Mouse (Mus musculus): ENCODE data around the gene Lmf2. TPM values are rescaled to one million over a fixed set of nuclear protein-coding genes. Genes with fewer than 3 reads are reported as not detected.

Lmf2 gene
- polyA plus RNA-seq (2015; fragmentation: Nextera tagmentation; extraction: Ambion mirVana): 30.6 and 33.7 TPM in 2 replicates

GRCm38 (mm10) chr15:89355241-89356187, at the start of gene Lmf2, which contains the start of gene Ncaph2:
TSS of gene Lmf2 (minus strand) at chr15:89355659.
TSS of gene Ncaph2 (plus strand) at chr15:89355719.
- H3K27ac ChIP-seq (replicated peaks): peak within 1 kb of the TSS; percentile 88
- H3K4me3 ChIP-seq (replicated peaks): peak within 1 kb of the TSS; percentile 65
- no peaks in the 10 kb centered on the region for H3K9me3 ChIP-seq (replicated peaks)
- no peaks in the 10 kb centered on the region for H3K27me3 ChIP-seq (replicated peaks)
- H3K4me2 ChIP-seq: peak within 1 kb of the TSS; percentile 86
- ATAC-seq (ENCODE audit: low FRiP score): peak; percentile 91
- peaks cover 38% of the 10 kb centered on the region for H3K4me1 ChIP-seq
- under 1% methylated on average over 63 of the region's 64 CpGs for WGBS
- peak within 1 kb of the TSS; percentile 76 for H3K9ac ChIP-seq (replicated peaks)
- peaks cover 32% of the 10 kb centered on the region for H3K36me3 ChIP-seq

GRCm38 (mm10) chr15:89404831-89405623, 49.6 kb upstream of the Lmf2 start:
- Histone ChIP-seq H3K27ac (replicated peaks) (no peak overlapping the region), H3K4me2 (no peak overlapping the region), H3K9ac (replicated peaks) (no peak overlapping the region), H3K9me3 (replicated peaks) (peaks cover 6% of the 10 kb centered on the region; the same call in 1 of the 2 replicates), H3K4me3 (replicated peaks) (no peak overlapping the region), H3K36me3 (no peaks in the 10 kb centered on the region; the same call in 1 of the 2 replicates), H3K4me1 (no peaks in the 10 kb centered on the region), H3K27me3 (replicated peaks) (no peaks in the 10 kb centered on the region)
- no peak for ATAC-seq (ENCODE audit: low FRiP score)
- 87% methylated on average over 10 of the region's 10 CpGs for WGBS

GRCm38 (mm10) chr15:89402471-89402870, 47.0 kb upstream of the Lmf2 start:
- H3K9ac ChIP-seq (replicated peaks): no peak overlapping the region
- WGBS: 93% methylated on average over 1 of the region's 1 CpGs
- no peaks in the 10 kb centered on the region for H3K4me1 ChIP-seq
- no peak for ATAC-seq (ENCODE audit: low FRiP score)
- no peak overlapping the region for H3K27ac ChIP-seq (replicated peaks)
- no peak overlapping the region for H3K4me2 ChIP-seq
- H3K4me3 ChIP-seq (replicated peaks): no peak overlapping the region
- no peaks in the 10 kb centered on the region for H3K27me3 ChIP-seq (replicated peaks)
- H3K9me3 ChIP-seq (replicated peaks): no peaks in the 10 kb centered on the region
- no peaks in the 10 kb centered on the region for H3K36me3 ChIP-seq

- Histone ChIP-seq H3K4me3 (replicated peaks) (no peak overlapping the region), H3K9ac (replicated peaks) (no peak overlapping the region), H3K4me2 (no peak overlapping the region), H3K27ac (replicated peaks) (no peak overlapping the region), H3K9me3 (replicated peaks) (no peaks in the 10 kb centered on the region), H3K4me1 (no peaks in the 10 kb centered on the region), H3K27me3 (replicated peaks) (no peaks in the 10 kb centered on the region), H3K36me3 (no peaks in the 10 kb centered on the region)
- 67% methylated on average over 1 of the region's 1 CpGs for WGBS
- no peak for ATAC-seq (ENCODE audit: low FRiP score)
Observed at GRCm38 (mm10) chr15:89399716-89400115, 44.3 kb upstream of the Lmf2 start.

DNA sequence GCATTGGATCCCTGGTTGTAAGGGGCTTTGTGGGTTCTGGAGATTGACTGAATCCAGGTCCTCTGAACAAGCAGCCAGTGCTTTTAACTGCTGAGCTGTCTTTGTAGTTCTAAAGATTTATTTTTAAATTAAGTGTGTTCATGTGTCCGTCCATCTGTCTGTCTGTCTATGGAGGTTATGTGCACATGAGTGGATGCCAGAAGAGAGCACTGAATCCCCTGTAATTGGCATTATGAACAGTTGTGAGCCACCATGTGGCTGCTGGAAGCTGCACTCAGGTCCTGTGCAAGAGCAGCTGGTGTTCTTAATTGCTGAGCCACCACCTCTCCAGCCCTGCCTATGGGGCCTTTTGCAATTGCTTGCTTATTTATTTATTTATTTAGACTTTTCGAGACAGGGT, 42.7 kb upstream of the Lmf2 start:
- no peak overlapping the region for H3K27ac ChIP-seq (replicated peaks)
- H3K4me3 ChIP-seq (replicated peaks): no peak overlapping the region
- H3K4me1 ChIP-seq: no peaks in the 10 kb centered on the region
- 63% methylated on average over 2 of the region's 2 CpGs for WGBS
- no peaks in the 10 kb centered on the region for H3K36me3 ChIP-seq
- H3K27me3 ChIP-seq (replicated peaks): no peaks in the 10 kb centered on the region
- H3K4me2 ChIP-seq: no peak overlapping the region
- H3K9me3 ChIP-seq (replicated peaks): no peaks in the 10 kb centered on the region
- no peak for ATAC-seq (ENCODE audit: low FRiP score)
- H3K9ac ChIP-seq (replicated peaks): no peak overlapping the region

DNA sequence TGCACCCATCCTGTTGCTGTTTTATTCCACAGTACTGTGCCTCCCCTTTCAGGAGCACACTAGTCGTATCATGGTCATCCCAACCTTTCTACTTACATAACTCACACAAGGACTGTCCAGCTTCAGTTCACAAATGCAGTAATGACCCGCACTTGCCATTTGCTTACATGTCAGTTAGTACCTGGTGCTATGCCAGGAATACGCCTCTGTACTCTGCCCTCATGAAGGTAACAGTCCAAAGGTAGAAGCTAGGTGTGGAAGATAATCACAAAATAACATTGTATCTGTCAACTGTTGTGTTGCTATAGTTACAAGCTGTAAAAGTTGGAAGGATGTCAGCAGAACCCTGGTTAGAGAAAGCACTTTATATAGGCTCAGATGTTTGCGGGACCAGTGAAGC, 41.4 kb upstream of the Lmf2 start:
- Histone ChIP-seq H3K27ac (replicated peaks) (no peak overlapping the region), H3K4me3 (replicated peaks) (no peak overlapping the region), H3K27me3 (replicated peaks) (no peaks in the 10 kb centered on the region), H3K4me1 (no peaks in the 10 kb centered on the region), H3K9ac (replicated peaks) (no peak overlapping the region), H3K9me3 (replicated peaks) (no peaks in the 10 kb centered on the region), H3K36me3 (no peaks in the 10 kb centered on the region), H3K4me2 (no peak overlapping the region)
- WGBS: 89% methylated on average over 4 of the region's 4 CpGs
- no peak for ATAC-seq (ENCODE audit: low FRiP score)

- Histone ChIP-seq H3K27ac (replicated peaks) (no peak overlapping the region), H3K4me1 (no peaks in the 10 kb centered on the region), H3K4me3 (replicated peaks) (no peak overlapping the region), H3K9me3 (replicated peaks) (no peaks in the 10 kb centered on the region), H3K4me2 (no peak overlapping the region), H3K36me3 (no peaks in the 10 kb centered on the region), H3K27me3 (replicated peaks) (no peaks in the 10 kb centered on the region), H3K9ac (replicated peaks) (no peak overlapping the region)
- WGBS: 93% methylated on average over 10 of the region's 10 CpGs
- ATAC-seq (ENCODE audit: low FRiP score): no peak
Observed at GRCm38 (mm10) chr15:89390081-89390480, 34.6 kb upstream of the Lmf2 start.

DNA sequence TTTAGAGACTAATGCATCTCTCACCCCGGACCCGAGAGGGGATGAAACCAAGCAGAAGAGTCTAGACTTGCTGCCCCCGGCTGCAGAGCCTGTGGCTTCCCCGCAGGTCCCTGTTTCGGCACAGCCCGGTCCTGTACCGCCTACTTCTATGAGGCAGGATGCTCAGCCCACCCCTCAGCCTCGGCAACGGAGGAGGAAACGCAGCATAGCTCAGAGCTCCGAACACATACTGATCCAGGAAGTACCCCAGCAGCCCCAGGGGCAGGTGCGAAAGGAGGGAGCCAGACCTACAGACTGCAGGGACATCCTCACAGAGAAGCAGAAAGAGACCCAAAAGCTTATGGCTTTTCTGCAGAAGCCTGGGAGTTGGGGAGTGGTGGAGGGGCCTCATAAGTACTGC, 31.7 kb upstream of the Lmf2 start:
- Histone ChIP-seq H3K27ac (replicated peaks) (no peak overlapping the region), H3K4me3 (replicated peaks) (no peak overlapping the region), H3K4me1 (no peaks in the 10 kb centered on the region), H3K9ac (replicated peaks) (no peak overlapping the region), H3K27me3 (replicated peaks) (no peaks in the 10 kb centered on the region; the same call in none of the 2 replicates), H3K36me3 (no peaks in the 10 kb centered on the region), H3K4me2 (no peak overlapping the region), H3K9me3 (replicated peaks) (no peaks in the 10 kb centered on the region)
- 54% methylated on average over 12 of the region's 12 CpGs for WGBS
- no peak for ATAC-seq (ENCODE audit: low FRiP score)

GRCm38 (mm10) chr15:89384617-89385016, 29.2 kb upstream of the Lmf2 start, which contains the start of gene Klhdc7b:
TSS of gene Klhdc7b (plus strand) at chr15:89384917.
- H3K9me3 ChIP-seq (replicated peaks): no peaks in the 10 kb centered on the region
- H3K27me3 ChIP-seq (replicated peaks): peaks cover 8% of the 10 kb centered on the region
- 88% methylated on average over 7 of the region's 7 CpGs for WGBS
- H3K4me2 ChIP-seq: no peak within 1 kb of the TSS
- H3K4me3 ChIP-seq (replicated peaks): no peak within 1 kb of the TSS
- H3K9ac ChIP-seq (replicated peaks): no peak within 1 kb of the TSS
- H3K36me3 ChIP-seq: no peaks in the 10 kb centered on the region
- H3K4me1 ChIP-seq: no peaks in the 10 kb centered on the region
- H3K27ac ChIP-seq (replicated peaks): no peak within 1 kb of the TSS
- ATAC-seq (ENCODE audit: low FRiP score): no peak

DNA sequence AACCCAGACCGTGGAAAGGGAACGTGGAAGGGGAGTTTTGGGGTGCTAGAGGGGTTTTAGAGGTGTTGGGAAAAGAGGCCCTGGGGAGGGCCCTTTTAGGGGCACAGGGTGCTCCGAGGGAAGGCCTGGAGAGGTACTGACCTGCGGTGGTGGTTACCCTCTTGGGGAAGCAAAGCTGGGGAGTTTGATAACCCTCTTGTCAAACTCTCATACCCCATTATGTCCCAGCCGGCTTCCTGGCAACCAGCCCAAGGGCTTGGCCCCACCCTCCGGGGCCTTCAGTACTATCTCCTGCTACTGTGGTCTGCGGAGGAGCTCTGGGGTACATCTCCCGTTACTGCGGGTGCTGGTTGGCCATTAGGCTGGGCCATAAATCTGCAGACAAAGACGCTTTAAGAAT, 24.0 kb upstream of the Lmf2 start:
- Histone ChIP-seq H3K4me1 (peaks cover 21% of the 10 kb centered on the region), H3K9me3 (replicated peaks) (no peaks in the 10 kb centered on the region), H3K27ac (replicated peaks) (no peak overlapping the region), H3K36me3 (no peaks in the 10 kb centered on the region), H3K27me3 (replicated peaks) (peaks cover 46% of the 10 kb centered on the region), H3K9ac (replicated peaks) (0 out of 2 replicates have a peak overlapping the region, but pooled peaks have one; percentile 23), H3K4me2 (peak overlapping the region; percentile 62), H3K4me3 (replicated peaks) (peak overlapping the region; percentile 35)
- WGBS: 4% methylated on average over 10 of the region's 10 CpGs
- no peak for ATAC-seq (ENCODE audit: low FRiP score)

DNA sequence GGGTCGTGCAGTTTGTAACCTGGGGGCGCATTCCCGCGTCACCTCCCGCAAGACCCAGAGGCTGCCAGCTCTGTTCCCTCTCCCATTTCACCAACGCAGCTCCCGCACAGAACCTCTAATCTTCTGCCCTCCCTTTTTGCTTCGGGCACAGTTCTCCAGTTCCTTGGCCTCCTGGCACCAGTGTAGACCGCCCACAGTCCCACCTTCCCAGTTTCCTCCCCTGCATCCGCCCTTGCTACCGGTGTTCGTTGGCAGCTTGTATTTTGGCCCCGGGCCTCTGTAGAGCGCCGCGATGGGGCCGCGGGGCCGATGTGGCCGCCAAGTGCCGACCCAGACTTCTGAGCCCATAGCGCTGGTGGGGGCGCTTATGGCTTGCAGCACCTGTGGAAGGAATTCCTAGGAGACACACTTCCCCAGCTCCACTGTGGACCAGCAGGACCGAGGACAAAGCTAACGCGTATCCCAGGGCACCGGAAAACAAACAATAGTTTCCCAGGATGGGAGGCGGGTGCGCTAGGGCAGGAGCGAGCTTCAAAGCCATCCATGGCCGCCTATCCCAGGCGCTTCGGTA, 23.5 kb upstream of the Lmf2 start, which contains the start of gene Odf3b:
TSS of gene Odf3b (minus strand) at position 452 of the 571 bp plus-strand sequence.
- no peak for ATAC-seq (ENCODE audit: low FRiP score)
- H3K27ac ChIP-seq (replicated peaks): no peak within 1 kb of the TSS
- peaks cover 25% of the 10 kb centered on the region for H3K4me1 ChIP-seq
- peak within 1 kb of the TSS; percentile 62 for H3K4me2 ChIP-seq
- WGBS: 1% methylated on average over 33 of the region's 33 CpGs
- no peaks in the 10 kb centered on the region for H3K36me3 ChIP-seq
- H3K9ac ChIP-seq (replicated peaks): peak within 1 kb of the TSS; percentile 23
- H3K4me3 ChIP-seq (replicated peaks): peak within 1 kb of the TSS; percentile 35
- peaks cover 46% of the 10 kb centered on the region for H3K27me3 ChIP-seq (replicated peaks)
- no peaks in the 10 kb centered on the region for H3K9me3 ChIP-seq (replicated peaks)

All from neural tube, embryonic 15.5 days (tissue).